Mouse (Mus musculus) retina, embryonic 14.5 days (tissue): ENCODE data around the gene Nrip3.

ENCODE experiments used
- DNase-seq: peaks from one replicate; pipeline ENCODE4 v3.0.0-alpha.2; 2015; ENCODE audit warnings: low spot score

Nrip3 gene

GRCm38 (mm10) chr7:109781470-109782203, at the start of gene Nrip3:
Nrip3 (minus strand) TSS chr7:109782025.
- peak; percentile 81 for DNase-seq

- DNase-seq, result no peak
Observed at GRCm38 (mm10) chr7:109831376-109831775, 49.6 kb upstream of the Nrip3 start.

GRCm38 (mm10) chr7:109826911-109827310, 45.1 kb upstream of the Nrip3 start:
- DNase-seq, result no peak

GRCm38 (mm10) chr7:109825293-109825692, 43.5 kb upstream of the Nrip3 start:
- no peak for DNase-seq

- no peak for DNase-seq
Observed at GRCm38 (mm10) chr7:109818600-109818999, 36.8 kb upstream of the Nrip3 start.

- no peak for DNase-seq
Observed at GRCm38 (mm10) chr7:109817954-109818353, 36.1 kb upstream of the Nrip3 start.

- DNase-seq, result peak; percentile 27
Observed at GRCm38 (mm10) chr7:109813330-109814140, 31.7 kb upstream of the Nrip3 start.

- no peak for DNase-seq
Observed at GRCm38 (mm10) chr7:109807616-109808485, 26.0 kb upstream of the Nrip3 start.

GRCm38 (mm10) chr7:109804843-109805242, 23.0 kb upstream of the Nrip3 start:
- DNase-seq, result peak; percentile 50

- DNase-seq, result no peak
Observed at GRCm38 (mm10) chr7:109804355-109804754, 22.5 kb upstream of the Nrip3 start.

- DNase-seq, result no peak
Observed at GRCm38 (mm10) chr7:109803516-109803915, 21.7 kb upstream of the Nrip3 start.

- no peak for DNase-seq
Observed at GRCm38 (mm10) chr7:109800626-109801025, 18.8 kb upstream of the Nrip3 start.

- DNase-seq, result no peak
Observed at GRCm38 (mm10) chr7:109799168-109799567, 17.3 kb upstream of the Nrip3 start.

GRCm38 (mm10) chr7:109795564-109795963, 13.7 kb upstream of the Nrip3 start:
- DNase-seq, result no peak

- no peak for DNase-seq
Observed at GRCm38 (mm10) chr7:109794556-109794955, 12.7 kb upstream of the Nrip3 start.

GRCm38 (mm10) chr7:109792759-109793158, 10.9 kb upstream of the Nrip3 start:
- DNase-seq, result peak; percentile 85

- no peak for DNase-seq
Observed at GRCm38 (mm10) chr7:109790818-109791217, 9.0 kb upstream of the Nrip3 start.

GRCm38 (mm10) chr7:109787860-109788259, 6.0 kb upstream of the Nrip3 start:
- DNase-seq, result no peak

GRCm38 (mm10) chr7:109783281-109783680, 1.5 kb upstream of the Nrip3 start:
- DNase-seq, result no peak

- DNase-seq, result no peak
Observed at GRCm38 (mm10) chr7:109781087-109781469, 747 bp downstream of the Nrip3 start.

- DNase-seq, result no peak
Observed at GRCm38 (mm10) chr7:109772251-109772650, 9.6 kb downstream of the Nrip3 start.

GRCm38 (mm10) chr7:109768699-109769383, 13.0 kb downstream of the Nrip3 start:
- no peak for DNase-seq
